Mouse (Mus musculus): ENCODE measurements around the gene Olfr1395. TPM values are rescaled to one million over a fixed set of nuclear protein-coding genes. Genes with fewer than 3 reads are reported as not detected.
"Not testable (repeated sequence)": the region's sequence is repeated elsewhere in the genome, so short reads cannot be mapped to it uniquely, and the experiment has no call there.

Gene Olfr1395
- polyA plus RNA-seq, 2 experiments = not detected

DNA sequence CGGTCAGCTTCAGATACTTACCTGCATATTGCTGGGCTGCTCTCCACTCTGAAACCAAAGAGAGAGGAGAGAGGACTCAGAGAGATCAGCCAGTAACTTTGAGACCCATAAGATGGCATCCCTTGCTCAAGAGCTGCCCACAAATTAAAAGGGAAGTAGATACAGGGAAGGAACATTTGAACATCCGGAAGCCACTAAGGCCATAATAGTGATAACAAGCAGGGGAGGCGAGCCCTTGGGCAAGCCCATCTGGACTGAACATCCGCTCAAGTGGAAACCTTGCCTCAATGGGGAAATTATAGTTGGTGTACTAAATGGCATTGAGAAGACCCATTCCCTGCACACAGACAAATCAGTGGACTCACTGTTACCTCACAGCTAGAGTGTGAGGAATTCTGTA, 28.5 kb downstream of the Olfr1395 start:
- DNase-seq (ENCODE audit: low read depth in 3 of 3, low spot score in 3 of 3) (peak in 1 of 3 experiments; percentile 4), ATAC-seq (ENCODE audit: insufficient read depth) (no peak)
- Histone ChIP-seq H3K4me3 (ENCODE audit: insufficient read depth in 1 of 2, low read depth in 2 of 2, low read length in 2 of 2) (no peak overlapping the region), H3K27ac (no peak overlapping the region), H3K27me3 (ENCODE audit: control insufficient read depth, insufficient read depth, low read length) (peaks cover 4% of the 10 kb centered on the region), H3K9ac (replicated peaks) (no peak overlapping the region), H3K9me3 (ENCODE audit: control insufficient read depth, low read length) (no peaks in the 10 kb centered on the region), H3K4me1 (replicated peaks; ENCODE audit: control insufficient read depth in 2 of 2, insufficient read depth in 2 of 2, low read length in 1 of 2) (0 out of 4 replicates have a peak, but pooled peaks cover 0 to 3% of the 10 kb centered on the region in 2 experiments), H3K36me3 (replicated peaks; ENCODE audit: control insufficient read depth, insufficient read depth, low read depth) (no peaks in the 10 kb centered on the region), H3K4me2 (ENCODE audit: low read depth) (no peak overlapping the region)
- WGBS (ENCODE audit: insufficient replicate concordance) = 28% methylated on average over 4 of the region's 4 CpGs
- TF ChIP-seq CTCF (IDR thresholded peaks at IDR 0.05; ENCODE audit: low read depth) = no peak
- no peak for TF ChIP-seq EP300 (IDR thresholded peaks at IDR 0.05; ENCODE audit: low read depth)

DNA sequence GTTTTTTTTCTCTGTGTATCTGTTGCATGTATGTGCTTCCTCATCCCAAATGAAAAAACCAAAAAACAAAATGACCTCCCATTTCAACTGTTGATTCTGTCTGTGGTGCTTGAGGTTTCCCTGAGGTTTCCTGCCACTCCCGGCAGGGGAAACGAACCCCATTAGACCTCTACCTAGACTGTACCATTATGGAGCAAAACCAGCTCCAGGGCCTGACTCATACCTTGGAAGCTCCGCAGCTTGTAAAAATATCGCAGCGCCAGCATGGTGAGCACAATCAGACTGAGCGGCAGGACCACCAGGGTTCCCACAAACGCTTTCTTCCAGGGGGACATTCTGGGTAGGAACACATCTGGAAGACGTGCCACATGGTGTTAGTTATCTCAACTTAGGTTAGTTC, 33.3 kb downstream of the Olfr1395 start:
- 13% methylated on average over 8 of the region's 8 CpGs for WGBS (ENCODE audit: insufficient replicate concordance)

DNA sequence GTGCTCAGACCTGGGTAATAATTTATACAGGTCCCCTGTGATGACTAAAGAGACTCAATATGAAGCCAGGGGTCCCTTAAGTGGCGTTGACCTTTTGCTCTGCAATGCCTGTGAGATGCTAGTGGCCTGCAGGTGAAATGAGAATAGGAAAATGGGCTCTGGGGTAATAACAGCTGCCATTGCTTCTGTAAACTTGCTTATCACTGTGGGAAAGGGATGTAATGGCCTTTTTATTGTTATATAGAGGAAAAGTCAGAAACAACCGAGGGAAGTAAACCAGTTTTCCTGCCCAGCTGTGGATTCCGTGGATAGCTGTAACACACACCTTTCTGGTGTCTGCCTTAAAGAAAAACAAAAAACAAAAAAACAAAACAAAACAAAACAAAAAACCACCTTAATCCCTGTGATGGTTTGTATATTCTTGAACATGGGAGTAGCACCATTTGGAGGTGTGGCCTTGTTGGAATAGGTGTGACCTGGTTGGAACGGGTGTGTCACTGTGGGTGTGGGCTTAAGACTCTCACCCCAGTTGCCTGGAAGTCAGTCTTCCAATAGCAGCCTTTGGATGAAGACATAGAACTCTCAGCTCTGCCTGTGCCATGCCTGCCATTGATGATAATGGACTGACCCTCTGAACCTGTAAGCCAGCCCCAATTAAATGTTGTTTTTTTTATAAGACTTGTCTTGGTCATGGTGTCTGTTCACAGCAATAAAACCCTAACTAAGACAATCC, 34.1 kb downstream of the Olfr1395 start:
- H3K4me2 ChIP-seq (ENCODE audit: low read depth); ATAC-seq (ENCODE audit: insufficient read depth); H3K9ac ChIP-seq (replicated peaks); H3K36me3 ChIP-seq (replicated peaks; ENCODE audit: control insufficient read depth, insufficient read depth, low read depth); H3K27ac ChIP-seq; H3K9me3 ChIP-seq (ENCODE audit: control insufficient read depth, low read length); DNase-seq (ENCODE audit: low read depth in 3 of 3, low spot score in 3 of 3); H3K4me1 ChIP-seq (replicated peaks; ENCODE audit: control insufficient read depth in 2 of 2, insufficient read depth in 2 of 2, low read length in 1 of 2); H3K27me3 ChIP-seq (ENCODE audit: control insufficient read depth, insufficient read depth, low read length); H3K4me3 ChIP-seq (ENCODE audit: insufficient read depth in 1 of 2, low read depth in 2 of 2, low read length in 2 of 2): not testable (repeated sequence)
- 51% methylated on average over 4 of the region's 4 CpGs for WGBS (ENCODE audit: insufficient replicate concordance)

More for the DNA sequence above, 33.3 kb downstream of the Olfr1395 start:
- Histone ChIP-seq H3K4me2 (ENCODE audit: low read depth) (no peak overlapping the region), H3K9me3 (ENCODE audit: control insufficient read depth, low read length) (no peaks in the 10 kb centered on the region), H3K4me3 (ENCODE audit: insufficient read depth in 1 of 2, low read depth in 2 of 2, low read length in 2 of 2) (no peak overlapping the region), H3K27me3 (ENCODE audit: control insufficient read depth, insufficient read depth, low read length) (no peaks in the 10 kb centered on the region), H3K27ac (no peak overlapping the region), H3K4me1 (replicated peaks; ENCODE audit: control insufficient read depth in 2 of 2, insufficient read depth in 2 of 2, low read length in 1 of 2) (peaks cover 0 to 5% of the 10 kb centered on the region in 2 experiments; a peak in 1 of 4 replicates), H3K36me3 (replicated peaks; ENCODE audit: control insufficient read depth, insufficient read depth, low read depth) (no peaks in the 10 kb centered on the region), H3K9ac (replicated peaks) (no peak overlapping the region)
- TF ChIP-seq CTCF (IDR thresholded peaks at IDR 0.05; ENCODE audit: low read depth) (no peak), EP300 (IDR thresholded peaks at IDR 0.05; ENCODE audit: low read depth) (no peak)
- ATAC-seq (ENCODE audit: insufficient read depth) = no peak
- DNase-seq (ENCODE audit: low read depth in 3 of 3, low spot score in 3 of 3) = no peak

GRCm38 (mm10) chr11:49183172-49183571, 41.1 kb downstream of the Olfr1395 start:
- Histone ChIP-seq H3K4me2 (ENCODE audit: low read depth) (no peak overlapping the region), H3K27ac (no peak overlapping the region), H3K27me3 (ENCODE audit: control insufficient read depth, insufficient read depth, low read length) (no peaks in the 10 kb centered on the region), H3K9ac (replicated peaks) (no peak overlapping the region), H3K9me3 (ENCODE audit: control insufficient read depth, low read length) (no peaks in the 10 kb centered on the region), H3K36me3 (replicated peaks; ENCODE audit: control insufficient read depth, insufficient read depth, low read depth) (no peaks in the 10 kb centered on the region), H3K4me1 (replicated peaks; ENCODE audit: control insufficient read depth in 2 of 2, insufficient read depth in 2 of 2, low read length in 1 of 2) (no peaks in the 10 kb centered on the region), H3K4me3 (ENCODE audit: insufficient read depth in 1 of 2, low read depth in 2 of 2, low read length in 2 of 2) (no peak overlapping the region)
- DNase-seq (ENCODE audit: low read depth in 3 of 3, low spot score in 3 of 3) (no peak), ATAC-seq (ENCODE audit: insufficient read depth) (no peak)
- WGBS (ENCODE audit: insufficient replicate concordance) = 52% methylated on average over 1 of the region's 1 CpGs
- TF ChIP-seq CTCF (IDR thresholded peaks at IDR 0.05; ENCODE audit: low read depth) = no peak
- TF ChIP-seq EP300 (IDR thresholded peaks at IDR 0.05; ENCODE audit: low read depth) = no peak

DNA sequence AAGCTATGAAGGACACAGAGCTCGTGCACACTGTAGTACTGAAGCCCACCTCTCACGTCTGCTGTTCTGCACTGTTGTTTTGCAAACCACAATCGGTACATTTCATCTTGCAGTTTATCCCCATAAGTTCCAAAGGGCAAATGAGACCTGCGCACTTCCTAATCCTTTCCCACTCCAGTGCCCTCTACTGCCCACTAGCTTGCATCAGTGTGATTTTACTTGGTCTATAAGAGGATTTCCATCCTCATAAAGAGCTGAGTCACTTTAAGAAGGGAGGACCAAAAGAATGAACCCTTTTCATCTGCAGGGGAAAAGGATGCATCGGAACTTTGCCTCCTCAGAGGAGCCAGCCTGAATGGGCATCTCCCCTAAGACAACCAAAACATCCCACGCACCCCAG, 44.4 kb downstream of the Olfr1395 start:
- TF ChIP-seq EP300 (IDR thresholded peaks at IDR 0.05; ENCODE audit: low read depth) (no peak), CTCF (IDR thresholded peaks at IDR 0.05; ENCODE audit: low read depth) (no peak)
- Histone ChIP-seq H3K4me1 (replicated peaks; ENCODE audit: control insufficient read depth in 2 of 2, insufficient read depth in 2 of 2, low read length in 1 of 2) (no peaks in the 10 kb centered on the region), H3K27ac (no peak overlapping the region), H3K27me3 (ENCODE audit: control insufficient read depth, insufficient read depth, low read length) (no peaks in the 10 kb centered on the region), H3K9ac (replicated peaks) (no peak overlapping the region), H3K4me3 (ENCODE audit: insufficient read depth in 1 of 2, low read depth in 2 of 2, low read length in 2 of 2) (no peak overlapping the region), H3K9me3 (ENCODE audit: control insufficient read depth, low read length) (no peaks in the 10 kb centered on the region), H3K36me3 (replicated peaks; ENCODE audit: control insufficient read depth, insufficient read depth, low read depth) (no peaks in the 10 kb centered on the region), H3K4me2 (ENCODE audit: low read depth) (no peak overlapping the region)
- 63% methylated on average over 6 of the region's 6 CpGs for WGBS (ENCODE audit: insufficient replicate concordance)
- ATAC-seq (ENCODE audit: insufficient read depth) = no peak
- DNase-seq (ENCODE audit: low read depth in 3 of 3, low spot score in 3 of 3) = no peak

Data from liver, embryonic 14.5 days (tissue).